Mouse (Mus musculus): ENCODE data around the gene Vmac.

Vmac gene

GRCm38 (mm10) chr17:56717363-56718058 lies at the start of gene Vmac, which contains the start of gene Ndufa11:
Gene Vmac (minus strand): TSS chr17:56718022.
Gene Ndufa11 (plus strand): TSS chr17:56717767.
- DNase-seq (ENCODE audit: low spot score) = peak; percentile 97

DNA sequence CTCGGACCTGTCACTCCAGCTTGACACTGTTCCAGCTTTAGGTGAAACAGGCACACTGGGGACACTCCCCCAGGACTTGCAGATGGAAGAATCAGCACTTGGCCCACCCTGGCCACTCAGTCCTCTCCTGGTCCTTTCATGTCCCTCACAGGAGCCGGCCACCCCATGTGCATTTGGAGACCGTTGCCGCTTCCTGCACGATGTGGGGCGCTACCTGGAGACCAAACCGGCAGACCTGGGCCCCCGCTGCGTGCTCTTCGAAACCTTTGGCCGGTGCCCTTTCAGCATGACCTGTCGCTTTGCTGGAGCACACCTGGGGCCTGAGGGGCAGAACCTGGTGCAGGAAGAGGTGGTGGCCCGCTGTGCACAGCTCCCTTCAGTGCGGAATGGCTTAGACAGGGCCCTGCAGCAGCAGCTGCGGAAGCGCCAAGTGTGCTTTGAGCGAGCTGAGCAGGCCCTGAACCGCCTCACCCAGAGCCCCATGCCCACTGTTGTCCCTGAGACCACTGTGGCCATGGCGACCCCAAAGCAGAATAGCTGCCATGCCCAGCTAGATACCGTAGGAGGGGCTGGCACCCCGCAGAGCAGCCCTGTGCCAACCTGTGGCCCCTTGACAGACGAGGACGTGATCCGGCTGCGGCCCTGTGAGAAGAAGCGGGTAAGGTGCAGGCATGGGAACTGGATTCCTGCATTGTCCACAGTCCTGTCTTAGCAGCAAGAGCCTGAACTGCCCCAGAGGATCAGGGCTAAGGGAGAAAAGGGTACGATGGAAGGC lies 49.0 kb upstream of the Vmac start:
- no peak for DNase-seq (ENCODE audit: low spot score)

GRCm38 (mm10) chr17:56765431-56765830 lies 47.6 kb upstream of the Vmac start:
- DNase-seq (ENCODE audit: low spot score) = no peak

- peak; percentile 86 for DNase-seq (ENCODE audit: low spot score)
Observed at GRCm38 (mm10) chr17:56764474-56765354, 46.9 kb upstream of the Vmac start, which contains the start of gene Dus3l. Gene Dus3l (plus strand): TSS chr17:56764757.

DNA sequence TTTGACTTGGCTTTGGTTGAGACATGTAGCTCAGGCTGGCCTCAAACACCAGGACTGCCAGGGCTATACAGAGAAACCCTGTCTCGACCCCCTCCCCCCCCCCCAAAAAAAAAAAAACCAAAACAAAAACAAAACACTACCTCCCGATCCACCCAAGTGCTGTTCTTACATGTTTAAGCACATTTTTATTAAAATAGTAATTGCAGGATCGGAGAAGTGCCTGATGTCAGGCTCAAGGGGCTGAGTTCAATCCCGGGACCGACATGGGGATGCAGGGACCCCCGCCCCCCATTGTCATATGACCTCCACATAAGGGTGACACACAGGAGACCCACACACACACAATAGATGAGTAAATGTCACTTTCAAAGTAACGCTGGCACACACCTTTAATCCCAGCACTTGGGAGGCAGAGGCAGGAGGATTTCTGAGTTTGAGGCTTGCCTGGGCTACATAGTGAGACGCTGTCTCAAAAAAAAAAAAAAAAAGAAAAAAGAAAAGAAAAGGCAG lies 46.0 kb upstream of the Vmac start:
- no peak for DNase-seq (ENCODE audit: low spot score)

DNA sequence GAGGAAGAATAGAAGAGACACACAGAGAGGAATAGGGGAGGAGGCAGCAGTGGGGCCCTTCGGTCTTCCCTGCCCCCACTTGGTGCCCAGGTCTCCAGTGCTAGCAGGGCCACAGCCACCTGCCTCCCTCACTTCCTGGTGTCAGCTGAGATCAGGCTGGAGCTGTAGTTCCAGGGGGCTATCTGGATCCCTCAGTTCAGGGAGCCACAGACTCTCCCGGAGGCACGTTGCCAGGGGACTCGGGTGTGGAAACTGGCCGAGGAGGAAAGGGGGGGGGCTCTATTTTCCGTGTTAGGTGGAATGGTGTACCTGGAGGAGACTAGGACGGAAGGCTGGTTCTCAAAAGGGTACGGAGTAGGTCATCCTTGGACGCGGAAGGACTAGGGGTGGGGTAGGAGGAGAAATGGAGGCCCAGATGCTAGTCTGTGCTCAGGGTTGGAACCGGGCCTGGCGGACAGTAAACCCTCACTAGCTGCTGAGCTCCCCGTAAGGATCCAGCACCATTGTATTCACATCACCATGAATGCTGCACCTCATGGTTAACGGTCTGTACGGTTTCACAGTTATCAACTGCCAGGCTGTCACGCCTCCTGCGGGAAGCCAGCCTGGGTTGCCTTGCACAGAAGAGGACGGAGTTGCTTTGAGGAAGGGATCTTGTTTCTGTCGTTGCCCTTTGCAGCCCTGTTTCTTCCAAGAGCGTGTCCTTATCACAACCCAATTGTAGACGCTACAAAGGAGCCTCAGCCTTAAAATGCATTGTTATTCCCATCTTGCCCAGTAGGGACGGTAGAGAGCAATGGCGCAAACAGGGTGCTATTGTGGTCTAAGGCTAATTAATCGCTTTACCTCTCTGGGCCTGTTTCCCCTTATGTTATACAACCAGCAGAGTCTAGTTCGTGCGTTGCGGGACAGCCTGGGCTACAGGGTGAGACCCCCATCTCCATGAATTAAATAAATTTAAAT lies 45.2 kb upstream of the Vmac start:
- DNase-seq (ENCODE audit: low spot score) = peak; percentile 69

DNA sequence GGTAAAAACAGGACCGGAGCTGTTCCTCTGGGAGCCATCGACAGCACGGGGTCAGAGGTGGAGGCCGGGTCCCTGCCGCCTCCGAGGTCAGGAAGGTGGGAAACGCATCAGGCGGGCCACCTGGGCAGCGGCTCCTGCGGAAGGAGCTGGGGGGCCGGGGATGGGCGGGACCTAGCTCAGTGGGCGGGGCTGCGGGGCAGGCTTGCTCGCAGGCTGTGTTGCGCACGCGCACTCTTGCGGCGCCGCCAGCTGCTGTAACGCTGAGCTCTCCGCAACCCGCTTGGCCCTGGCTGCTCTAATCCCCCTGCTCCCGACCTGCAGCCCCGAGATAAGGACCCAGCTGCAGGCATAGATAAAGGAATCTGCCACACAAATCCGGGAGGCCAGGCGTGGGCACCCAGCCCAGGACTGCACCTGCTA lies 44.2 kb upstream of the Vmac start:
- DNase-seq (ENCODE audit: low spot score) = peak; percentile 95

GRCm38 (mm10) chr17:56761077-56761476 lies 43.3 kb upstream of the Vmac start:
- no peak for DNase-seq (ENCODE audit: low spot score)

- no peak for DNase-seq (ENCODE audit: low spot score)
Observed at GRCm38 (mm10) chr17:56759261-56759660, 41.4 kb upstream of the Vmac start.

- DNase-seq (ENCODE audit: low spot score) = peak; percentile 89
Observed at GRCm38 (mm10) chr17:56758132-56758531, 40.3 kb upstream of the Vmac start.

DNA sequence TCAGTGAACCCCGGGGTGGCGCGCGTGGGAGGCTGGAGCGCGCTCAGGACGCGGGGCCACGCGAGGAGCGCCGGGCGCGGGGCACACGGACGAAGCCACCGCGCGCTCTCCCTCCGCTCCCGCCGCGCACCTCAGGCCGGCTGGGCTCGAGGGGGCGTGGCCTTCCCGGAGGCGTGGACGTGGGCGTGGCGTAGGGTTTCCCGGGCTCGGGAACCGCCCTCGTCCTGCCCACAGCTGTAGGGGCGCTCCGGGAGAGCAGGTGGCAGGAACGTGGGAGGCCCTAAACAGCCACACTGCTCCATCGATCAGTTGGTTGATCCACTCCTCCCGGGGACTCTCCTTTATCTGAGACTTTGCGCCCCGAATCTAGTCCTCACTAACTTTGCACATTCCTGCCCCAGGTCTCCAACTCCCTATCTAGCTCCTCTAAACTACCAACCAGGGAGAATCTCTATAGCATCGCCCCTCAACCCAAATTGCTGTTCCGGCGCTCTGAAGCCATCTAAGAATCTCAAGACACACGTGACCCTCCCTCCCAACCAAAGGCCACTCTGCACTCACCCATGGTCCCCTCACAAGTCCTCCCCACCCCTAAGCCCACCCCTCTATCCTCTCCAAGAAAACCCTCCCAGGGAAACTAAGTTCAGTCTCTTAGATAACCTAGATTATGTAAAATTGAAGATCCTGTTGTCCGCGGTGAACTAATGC lies 39.7 kb upstream of the Vmac start, which contains the start of gene Nrtn:
Gene Nrtn (minus strand): TSS at position 115 of the 708 bp plus-strand sequence.
- DNase-seq (ENCODE audit: low spot score) = peak; percentile 97

DNA sequence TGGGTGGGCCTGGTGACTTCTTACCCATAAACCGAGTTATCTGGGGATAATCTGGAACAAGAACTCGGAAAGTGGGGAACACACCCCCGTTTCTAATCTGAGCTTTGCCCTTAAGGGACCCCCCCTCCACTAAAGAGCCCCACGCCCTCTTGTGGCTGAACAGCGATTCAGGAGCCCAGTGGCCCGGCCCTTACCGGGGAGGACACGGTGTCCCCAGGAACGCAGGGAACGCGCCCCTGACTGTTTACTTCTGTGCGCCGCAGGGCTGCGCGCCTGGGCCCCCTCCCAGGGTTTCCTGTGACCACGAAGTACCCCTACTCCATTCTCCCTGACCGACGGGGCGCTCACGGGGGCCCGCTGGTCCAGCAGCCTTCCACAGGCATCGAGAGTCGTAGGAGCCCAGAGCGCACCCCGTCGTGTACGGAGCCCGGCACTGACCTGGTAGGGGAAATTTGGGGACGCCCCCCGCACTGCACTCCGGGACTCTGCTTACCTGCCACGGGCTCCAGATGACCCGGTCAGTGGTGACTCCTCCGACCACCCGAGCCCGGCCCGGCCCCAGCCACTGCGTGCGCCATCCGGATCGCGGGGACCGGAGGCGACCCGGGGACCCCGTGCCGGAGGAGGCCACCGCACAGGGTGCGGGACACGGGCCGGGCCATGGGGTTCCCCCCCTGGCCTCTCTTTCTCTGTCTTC lies 39.0 kb upstream of the Vmac start:
- peak; percentile 68 for DNase-seq (ENCODE audit: low spot score)

- DNase-seq (ENCODE audit: low spot score) = no peak
Observed at GRCm38 (mm10) chr17:56754271-56755185, 36.7 kb upstream of the Vmac start.

DNA sequence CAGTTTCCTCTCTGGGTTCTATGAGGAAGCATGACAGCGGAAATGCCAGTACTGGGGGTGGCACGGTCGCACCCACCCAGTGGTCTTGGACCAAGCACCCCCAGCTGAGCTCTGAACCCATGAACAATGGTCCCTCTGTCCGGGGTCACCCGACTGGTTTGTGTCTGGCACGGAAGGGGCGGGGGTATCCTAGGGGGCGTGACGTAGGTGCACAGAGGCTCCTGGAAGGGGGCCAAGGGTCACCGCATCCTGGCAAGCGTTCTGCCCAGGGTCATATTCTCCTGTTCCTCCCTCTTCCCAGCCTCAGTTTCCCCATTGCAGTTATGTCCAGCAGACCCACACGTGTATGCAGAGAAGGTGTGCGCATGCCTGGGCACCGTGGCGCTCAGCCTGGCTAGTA lies 35.6 kb upstream of the Vmac start:
- DNase-seq (ENCODE audit: low spot score) = peak; percentile 69

DNA sequence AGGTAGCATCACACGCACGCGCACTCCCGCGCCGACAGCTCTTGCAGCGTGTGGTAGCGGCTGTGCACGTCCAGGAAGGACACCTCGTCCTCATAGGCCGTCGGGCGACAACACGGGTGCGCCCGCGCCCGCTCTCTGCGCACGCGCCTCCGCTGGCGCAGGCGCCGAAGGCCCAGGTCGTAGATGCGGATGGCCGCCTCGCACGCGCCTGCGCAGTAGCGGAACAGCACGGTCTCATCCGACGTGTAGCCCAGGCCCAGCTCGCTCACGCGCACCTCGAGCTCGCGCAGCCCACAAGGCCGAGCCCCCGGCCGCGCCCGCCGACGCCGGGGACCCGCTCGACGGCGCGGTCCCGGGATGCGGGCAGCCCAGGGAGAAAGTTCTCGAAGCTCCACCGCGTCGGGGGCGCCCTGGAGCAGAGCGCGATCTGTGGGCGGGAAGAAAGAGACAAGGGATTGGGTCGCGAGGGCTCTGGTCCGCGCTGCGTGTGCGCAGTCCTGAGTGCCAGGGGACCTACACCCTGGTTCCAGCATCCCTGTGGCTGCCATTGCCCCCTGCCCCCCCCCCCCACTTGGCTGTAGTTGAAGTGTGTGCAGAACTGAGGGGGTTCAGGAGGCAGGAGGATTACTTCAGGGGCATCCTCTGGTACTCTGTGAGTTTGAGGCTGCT lies 33.7 kb upstream of the Vmac start:
- DNase-seq (ENCODE audit: low spot score) = peak; percentile 74

DNA sequence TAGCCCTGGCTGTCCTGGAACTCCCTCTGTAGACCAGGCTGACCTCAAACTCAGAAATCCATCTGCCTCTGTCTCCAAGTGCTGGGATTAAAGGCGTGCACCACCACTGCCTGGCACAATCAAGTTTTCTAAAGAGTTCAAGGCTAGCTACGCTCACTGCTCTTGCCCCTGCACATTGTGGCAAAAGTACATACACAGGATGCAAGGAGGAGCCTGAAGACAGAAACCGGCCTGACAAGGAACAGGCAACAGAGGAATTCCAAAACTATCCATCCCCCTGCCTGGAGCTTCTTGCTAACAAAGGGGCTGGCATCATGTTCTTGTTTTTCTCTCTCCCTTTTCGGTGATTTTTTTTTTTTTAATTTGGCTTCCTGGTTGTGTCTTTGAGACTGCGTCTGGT lies 26.4 kb upstream of the Vmac start:
- no peak for DNase-seq (ENCODE audit: low spot score)

GRCm38 (mm10) chr17:56740788-56741160 lies 23.0 kb upstream of the Vmac start:
- no peak for DNase-seq (ENCODE audit: low spot score)

All from testis, postnatal 10 days (tissue).